Mouse (Mus musculus) olfactory bulb, adult 2 months (tissue): ENCODE measurements at regions not wholly inside any gene's neighbourhood (a gene's known extent, or its start where the extent isn't known, plus 50 kb on each side); places are given as distances from the start of the nearest gene placed in this dataset.

Source experiments
- H3K27ac ChIP-seq: fragments of 200-500 bp; 2 replicates; pipeline ENCODE4 v1.5.1; 2012; ENCODE audit warnings: low read depth, low read length; ENCODE audit not compliant: insufficient read depth
- H3K4me1 ChIP-seq: fragments of 200-500 bp; 2 replicates; pipeline ENCODE4 v1.6.1; 2012; ENCODE audit warnings: low read length; ENCODE audit not compliant: control insufficient read depth, insufficient read depth
- H3K4me3 ChIP-seq: fragments of 200-500 bp; 2 replicates; pipeline ENCODE4 v1.5.1; 2012; ENCODE audit warnings: mild to moderate bottlenecking, low read depth, low read length, moderate library complexity; ENCODE audit not compliant: insufficient read depth
- CTCF ChIP-seq: fragments of 200-500 bp; IDR thresholded peaks from 2 replicates; pipeline ENCODE4 v1.5.1; 2012; ENCODE audit warnings: low read depth, mild to moderate bottlenecking, low read length, moderate library complexity; ENCODE audit not compliant: insufficient read depth
- POLR2A ChIP-seq: fragments of 200-500 bp; IDR thresholded peaks from 2 replicates; pipeline ENCODE4 v1.6.1; 2012; ENCODE audit warnings: mild to moderate bottlenecking, low read depth, low read length, moderate library complexity; ENCODE audit not compliant: insufficient read depth
- WGBS: fragments of 180-500 bp; shearing (Covaris S2); methylation state at CpG from one replicate; pipeline ENCODE4 v1.1.7; 2018; 5-methylcytosine and 5-hydroxymethylcytosine counted together

GRCm38 (mm10) chr4:34214346-34214745, 164.4 kb upstream of the Spaca1 start:
- Histone ChIP-seq H3K27ac (no peak overlapping the region), H3K4me3 (no peak overlapping the region), H3K4me1 (no peaks in the 10 kb centered on the region)
- WGBS: 64% methylated on average over 11 of the region's 11 CpGs
- TF ChIP-seq CTCF (no peak), POLR2A (no peak)

- no peak overlapping the region for H3K27ac ChIP-seq
- no peak for TF ChIP-seq POLR2A
- no peak for TF ChIP-seq CTCF
- H3K4me3 ChIP-seq: no peak overlapping the region
- WGBS: 85% methylated on average over 1 of the region's 1 CpGs
- no peaks in the 10 kb centered on the region for H3K4me1 ChIP-seq
These were observed 171.9 kb upstream of the Spaca1 start for GRCm38 (mm10) chr4:34221915-34222314.

DNA sequence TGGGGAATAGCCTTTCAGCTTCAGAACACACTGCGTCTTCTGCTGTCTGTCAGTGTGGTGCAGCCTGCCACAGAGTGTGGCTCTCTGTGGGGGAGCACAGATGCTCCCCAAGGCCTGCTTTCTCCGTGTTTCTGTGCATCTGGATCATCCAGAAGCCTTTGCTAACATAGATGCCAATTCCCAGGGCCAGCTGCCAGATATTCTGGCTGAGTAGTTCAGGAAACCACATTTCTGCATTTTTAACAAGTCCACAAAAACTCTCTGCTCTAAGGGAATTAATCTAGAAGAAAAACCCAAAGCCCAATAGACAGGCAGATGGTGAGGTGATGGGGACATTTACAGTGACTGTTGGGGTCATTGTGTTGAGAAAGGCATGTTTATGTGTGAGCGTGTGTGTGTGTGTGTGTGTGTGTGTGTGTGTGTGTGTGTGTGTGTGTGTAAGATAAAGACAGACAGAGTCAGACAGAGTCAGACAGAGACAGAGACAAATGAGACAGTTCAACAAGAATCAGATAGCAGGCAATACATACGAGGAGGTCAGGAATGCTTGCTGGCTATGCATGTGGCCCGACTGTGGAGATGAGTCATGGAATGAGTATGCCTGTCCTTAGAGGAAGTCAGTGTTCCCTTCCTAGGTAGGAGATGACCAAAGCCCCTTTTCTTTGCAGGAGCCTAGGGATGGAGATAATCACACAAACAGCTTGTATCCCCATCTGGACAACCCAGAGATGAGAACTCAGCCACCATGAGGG, 176.3 kb upstream of the Spaca1 start:
- H3K4me3 ChIP-seq: no peak overlapping the region
- WGBS: 61% methylated on average over 5 of the region's 5 CpGs
- H3K4me1 ChIP-seq: no peaks in the 10 kb centered on the region
- H3K27ac ChIP-seq: no peak overlapping the region
- TF ChIP-seq POLR2A (no peak), CTCF (no peak)

GRCm38 (mm10) chr4:34226886-34227285, 176.9 kb upstream of the Spaca1 start:
- H3K4me1 ChIP-seq: no peaks in the 10 kb centered on the region
- WGBS: 75% methylated on average over 5 of the region's 5 CpGs
- no peak for TF ChIP-seq POLR2A
- TF ChIP-seq CTCF: no peak
- H3K4me3 ChIP-seq: no peak overlapping the region
- no peak overlapping the region for H3K27ac ChIP-seq

DNA sequence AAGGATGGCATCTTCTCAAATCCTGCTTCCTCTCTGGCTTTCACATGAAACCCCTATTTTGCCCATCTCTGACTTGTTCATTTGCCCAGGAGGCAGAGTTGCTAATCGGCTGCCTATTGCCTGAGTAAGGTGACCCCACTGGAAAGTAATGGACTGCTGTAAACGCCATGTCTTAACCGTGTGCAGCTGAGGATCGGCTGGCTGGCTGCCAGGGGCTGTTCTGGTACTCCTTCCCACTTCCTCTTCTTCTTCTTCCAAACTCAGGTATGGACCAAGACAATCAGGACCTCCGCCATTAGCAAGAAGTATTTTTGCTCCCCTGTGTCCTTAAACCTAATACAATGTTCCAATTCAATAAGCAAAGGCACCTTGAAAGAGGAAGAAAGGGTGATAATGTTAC, 177.6 kb upstream of the Spaca1 start:
- Histone ChIP-seq H3K27ac (no peak overlapping the region), H3K4me1 (no peaks in the 10 kb centered on the region), H3K4me3 (no peak overlapping the region)
- 78% methylated on average over 5 of the region's 5 CpGs for WGBS
- no peak for TF ChIP-seq CTCF
- TF ChIP-seq POLR2A: no peak

DNA sequence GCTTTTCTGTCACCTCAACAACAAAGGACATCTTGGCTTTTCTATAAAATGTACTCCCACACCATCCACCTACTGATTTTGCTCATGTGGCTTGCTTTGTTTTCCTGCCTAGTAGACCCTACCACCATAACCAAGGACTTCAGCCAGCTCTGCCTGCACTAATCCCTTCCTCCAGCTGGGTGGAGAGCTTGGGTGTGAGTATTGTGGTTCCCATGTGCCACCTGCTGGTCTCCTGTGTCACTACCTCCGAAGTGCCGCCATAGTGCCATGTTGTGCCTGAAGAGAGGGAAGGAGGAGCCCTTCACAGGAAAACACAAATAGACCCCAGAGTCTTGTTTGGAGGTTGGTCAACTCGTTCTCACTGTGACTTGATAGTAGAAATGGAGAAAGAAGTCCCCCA, 181.3 kb upstream of the Spaca1 start:
- TF ChIP-seq CTCF (peak; percentile 79), POLR2A (no peak)
- 10% methylated on average over 3 of the region's 3 CpGs for WGBS
- no peak overlapping the region for H3K4me3 ChIP-seq

GRCm38 (mm10) chr4:34234204-34234603, 184.2 kb upstream of the Spaca1 start:
- Histone ChIP-seq H3K4me3 (no peak overlapping the region), H3K4me1 (no peaks in the 10 kb centered on the region), H3K27ac (no peak overlapping the region)
- TF ChIP-seq POLR2A: no peak
- WGBS: 95% methylated on average over 11 of the region's 11 CpGs

More for the DNA sequence above, 181.3 kb upstream of the Spaca1 start:
- H3K4me1 ChIP-seq: no peaks in the 10 kb centered on the region
- H3K27ac ChIP-seq: no peak overlapping the region

DNA sequence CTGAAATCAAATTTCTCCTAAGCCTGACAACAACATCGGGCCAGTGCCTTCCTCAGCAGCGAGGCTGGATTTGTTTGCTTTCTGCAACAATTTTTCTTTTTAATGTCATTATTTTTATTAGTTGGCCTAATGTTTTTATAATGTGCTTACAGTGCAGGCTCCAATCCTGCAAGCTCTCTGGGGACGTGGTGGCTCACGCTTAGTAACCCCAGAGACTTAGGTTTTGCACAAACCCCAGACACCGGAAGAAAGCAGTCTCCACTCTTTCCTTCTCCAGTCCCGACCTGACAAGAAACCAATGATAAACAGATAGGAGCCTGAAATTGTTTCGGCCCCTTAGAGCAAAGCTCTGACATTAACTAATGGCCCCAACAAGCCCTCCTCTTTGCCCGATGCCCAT, 184.7 kb upstream of the Spaca1 start:
- TF ChIP-seq CTCF: no peak
- no peak for TF ChIP-seq POLR2A
- WGBS: 88% methylated on average over 8 of the region's 8 CpGs

GRCm38 (mm10) chr4:34237791-34238190, 187.8 kb upstream of the Spaca1 start:
- Histone ChIP-seq H3K4me1 (no peaks in the 10 kb centered on the region), H3K27ac (no peak overlapping the region)
- WGBS: 66% methylated on average over 3 of the region's 3 CpGs

More for the DNA sequence above, 184.7 kb upstream of the Spaca1 start:
- Histone ChIP-seq H3K4me3 (no peak overlapping the region), H3K4me1 (no peaks in the 10 kb centered on the region), H3K27ac (no peak overlapping the region)

DNA sequence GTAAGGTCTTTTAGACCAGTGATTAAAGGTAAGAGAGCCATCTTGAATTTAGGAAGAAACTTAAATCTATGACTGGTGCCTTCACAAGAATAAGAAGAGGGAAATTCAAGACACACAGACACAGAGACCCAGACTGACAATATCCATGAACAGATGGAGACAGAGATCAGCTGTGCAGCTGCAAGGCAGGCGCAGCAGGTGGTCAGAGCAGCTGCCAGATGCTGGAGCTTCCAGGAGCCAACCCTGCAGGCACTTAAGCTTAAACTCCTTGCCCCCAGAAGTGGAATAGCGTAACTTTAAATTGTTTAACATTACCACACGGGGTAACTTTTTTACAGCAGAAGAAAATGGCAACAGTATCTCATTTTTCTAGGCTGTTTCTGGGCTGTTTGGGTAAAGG, 189.6 kb upstream of the Spaca1 start:
- H3K4me1 ChIP-seq: no peaks in the 10 kb centered on the region
- TF ChIP-seq POLR2A (no peak), CTCF (no peak)
- no peak overlapping the region for H3K27ac ChIP-seq
- 75% methylated on average over 3 of the region's 3 CpGs for WGBS
- H3K4me3 ChIP-seq: no peak overlapping the region

More at GRCm38 (mm10) chr4:34237791-34238190, 187.8 kb upstream of the Spaca1 start:
- no peak overlapping the region for H3K4me3 ChIP-seq
- no peak for TF ChIP-seq CTCF
- TF ChIP-seq POLR2A: no peak
